Comparison of ENCODE assay signal across 8 mouse cellular contexts in the genomic region with DNA sequence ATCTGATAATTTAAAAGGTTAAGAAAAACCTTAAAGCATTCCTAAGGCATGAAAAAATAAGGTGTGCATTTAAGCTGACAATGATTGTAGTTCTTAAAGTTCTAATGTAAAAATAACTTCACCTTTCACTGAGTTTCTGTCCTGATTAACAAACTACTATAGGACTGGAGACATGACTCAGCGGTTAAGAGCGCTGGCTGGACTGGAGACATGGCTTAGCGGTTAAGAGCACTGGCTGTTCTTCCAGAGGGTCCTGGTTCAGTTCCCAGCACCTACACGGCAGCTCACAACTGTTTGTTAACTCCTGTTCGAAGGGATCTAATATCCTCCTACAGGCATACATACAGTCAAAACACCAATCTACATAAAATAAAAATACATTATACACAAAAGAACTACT. TPM values are rescaled to one million over a fixed set of nuclear protein-coding genes. Genes with fewer than 3 reads are reported as not detected.
DNase-seq lines count a peak whose midpoint lies in the region; ATAC-seq and TF ChIP-seq lines count a peak whose summit lies in the region.

No protein-coding gene starts in this region.

- 70% methylated on average over 5 of the region's 5 CpGs for WGBS in heart, adult 2 months
- 87% methylated on average over 5 of the region's 5 CpGs for WGBS in hindbrain, embryonic 12.5 days
- WGBS in macrophage (ENCODE audit: missing documents): 64% methylated on average over 4 of the region's 5 CpGs

- TF ChIP-seq POLR2A in heart, adult 2 months (IDR thresholded peaks at IDR 0.05; ENCODE audit: insufficient read depth, low read depth, low read length): no peak
- TF ChIP-seq POLR2A in ES-Bruce4 (IDR thresholded peaks at IDR 0.05; ENCODE audit: insufficient read depth, low read length): no peak

- peak overlapping the region; percentile 90 for H3K4me2 ChIP-seq in hindbrain, embryonic 12.5 days (replicated peaks)

- 0 out of 2 replicates have a peak, but pooled peaks cover 1% of the 10 kb centered on the region for H3K79me2 ChIP-seq in heart, adult 2 months (replicated peaks; ENCODE audit: control insufficient read depth, insufficient read depth, low read length)
- H3K79me2 ChIP-seq in macrophage (ENCODE audit: inconsistent target): peaks cover 56% of the 10 kb centered on the region

- no peaks in the 10 kb centered on the region for H3K36me3 ChIP-seq in heart, adult 2 months (ENCODE audit: control insufficient read depth, insufficient read depth, low read length)
- H3K36me3 ChIP-seq in ES-Bruce4 (ENCODE audit: control insufficient read depth, insufficient read depth, low read length, poor library complexity, severe bottlenecking) (peaks cover 26% of the 10 kb centered on the region), macrophage (ENCODE audit: inconsistent target) (peaks cover 17% of the 10 kb centered on the region)
- H3K36me3 ChIP-seq in hindbrain, embryonic 12.5 days: peaks cover 23% of the 10 kb centered on the region

- TF ChIP-seq CTCF in heart, adult 2 months (IDR thresholded peaks at IDR 0.05): no peak
- TF ChIP-seq CTCF in ES-Bruce4 (IDR thresholded peaks at IDR 0.05; ENCODE audit: low read depth, low read length): no peak

- no peak overlapping the region; the same call in 1 of the 2 replicates for H3K27ac ChIP-seq in heart, adult 2 months
- H3K27ac ChIP-seq in ES-Bruce4 (ENCODE audit: insufficient read depth, low read length): no peak overlapping the region
- H3K27ac ChIP-seq in hindbrain, embryonic 12.5 days: no peak overlapping the region
- H3K27ac ChIP-seq in macrophage: no peak overlapping the region

- no peak for ATAC-seq in hindbrain, embryonic 12.5 days (ENCODE audit: low FRiP score)

- DNase-seq in heart, adult 2 months: no peak
- no peak for DNase-seq in heart, adult 18-20 months
- DNase-seq in adrenal gland, adult 8-10 months: no peak
- no peak for DNase-seq in left cerebral cortex, postnatal 36 days (ENCODE audit: low spot score in 2 of 2)
- DNase-seq in right cerebral cortex, postnatal 25 days: no peak

- no peaks in the 10 kb centered on the region for H3K27me3 ChIP-seq in heart, adult 2 months (ENCODE audit: control insufficient read depth, insufficient read depth, low read length)
- H3K27me3 ChIP-seq in ES-Bruce4 (ENCODE audit: control insufficient read depth, insufficient read depth, low read length, poor library complexity, severe bottlenecking): no peaks in the 10 kb centered on the region
- H3K27me3 ChIP-seq in hindbrain, embryonic 12.5 days: no peaks in the 10 kb centered on the region

- H3K9ac ChIP-seq in heart, adult 2 months (ENCODE audit: low read depth, low read length): no peak overlapping the region
- H3K9ac ChIP-seq in ES-Bruce4 (ENCODE audit: low read depth, poor library complexity, severe bottlenecking): peak overlapping the region; percentile 80; the same call in 1 of the 2 replicates
- no peak overlapping the region; the same call in 1 of the 2 replicates for H3K9ac ChIP-seq in hindbrain, embryonic 12.5 days

- no peak for TF ChIP-seq EP300 in heart, adult 2 months (IDR thresholded peaks at IDR 0.05; ENCODE audit: insufficient read depth, low read depth, low read length)
- no peak for TF ChIP-seq EP300 in ES-Bruce4 (IDR thresholded peaks at IDR 0.05; ENCODE audit: insufficient read depth, low read depth, low read length)

- H3K4me3 ChIP-seq in heart, adult 2 months: peak overlapping the region; percentile 92
- H3K4me3 ChIP-seq in ES-Bruce4 (ENCODE audit: low read depth, low read length) (peak overlapping the region; percentile 21), macrophage (ENCODE audit: inconsistent target) (peak overlapping the region; percentile 91)
- 0 out of 2 replicates have a peak overlapping the region, but pooled peaks have one; percentile 97 for H3K4me3 ChIP-seq in hindbrain, embryonic 12.5 days

- no peaks in the 10 kb centered on the region for H3K9me3 ChIP-seq in ES-Bruce4 (replicated peaks; ENCODE audit: control insufficient read depth, insufficient read depth, low read length, poor library complexity, severe bottlenecking)
- no peaks in the 10 kb centered on the region for H3K9me3 ChIP-seq in hindbrain, embryonic 12.5 days (replicated peaks)

- intact Hi-C loops in heart, adult 2 months (cut with DNase I): no loop called here
- intact Hi-C loops in left cerebral cortex, postnatal 36 days (cut with DNase I): loop anchor here (5.0 kb wide), 1 partner anchor 235 kb away; no protein-coding TSS in a partner anchor

- H3K4me1 ChIP-seq in heart, adult 2 months (ENCODE audit: control insufficient read depth, insufficient read depth, low read length): peaks cover 4% of the 10 kb centered on the region
- H3K4me1 ChIP-seq in ES-Bruce4 (ENCODE audit: control insufficient read depth, insufficient read depth, low read length): peaks cover 2% of the 10 kb centered on the region
- peaks cover 18% of the 10 kb centered on the region for H3K4me1 ChIP-seq in hindbrain, embryonic 12.5 days

RNA-seq across cellular contexts. Expression of a gene that starts 1.2 kb away (rescaled TPM):
- 10 to 100 TPM; 26.7 to 27.5 TPM for total RNA-seq in heart, adult 2 months (2021)
- polyA plus RNA-seq in heart, adult 2 months (2012; rRNA removed): 21.2 and 22.5 TPM in 2 replicates
- 10 to 100 TPM; 25.7 to 26.5 TPM for total RNA-seq in heart, adult 18-20 months (2021)
- 79.0 and 79.4 TPM in 2 replicates for polyA plus RNA-seq in ES-Bruce4 (2011; ENCODE audit: insufficient read depth, insufficient read length, low read depth, missing spikeins)
- polyA plus RNA-seq in hindbrain, embryonic 12.5 days (2016; fragmentation: Nextera tagmentation; extraction: Ambion mirVana): 67.9 and 73.9 TPM in 2 replicates
- total RNA-seq in macrophage (2018; cell fraction: chromatin; rRNA removed): 10 to 100 TPM; 17.3 to 59.1 (median 39.1) TPM
- total RNA-seq in macrophage (2018; cell fraction: cytosol; rRNA removed): 10 to 100 TPM; 23.5 to 33.5 (median 26.5) TPM
- 10 to 100 TPM; 20.5 to 42.4 (median 31.0) TPM for total RNA-seq in macrophage (2018; cell fraction: nucleus; rRNA removed)
- polyA plus RNA-seq in macrophage (2018): 24.8 to 43.7 TPM (median 26.7 TPM) in 3 replicates
- 10 to 100 TPM; 55.7 to 64.6 (median 57.4) TPM for total RNA-seq in adrenal gland, adult 8-10 months (2022)
- total RNA-seq in left cerebral cortex, postnatal 36 days (2021): 10 to 100 TPM; 41.3 to 44.2 TPM

RNA-seq across cellular contexts. Expression of a gene that starts 14.1 kb away (rescaled TPM):
- total RNA-seq in heart, adult 2 months (2021): 100 to 1,000 TPM; 165 to 179 TPM
- polyA plus RNA-seq in heart, adult 2 months (2012; rRNA removed): 136 and 180 TPM in 2 replicates
- 100 to 1,000 TPM; 180 to 185 TPM for total RNA-seq in heart, adult 18-20 months (2021)
- polyA plus RNA-seq in ES-Bruce4 (2011; ENCODE audit: insufficient read depth, insufficient read length, low read depth, missing spikeins): 111 and 112 TPM in 2 replicates
- polyA plus RNA-seq in hindbrain, embryonic 12.5 days (2016; fragmentation: Nextera tagmentation; extraction: Ambion mirVana): 139 and 148 TPM in 2 replicates
- 10 to 100 TPM in 12 of 26 experiments, 1 to 10 TPM in 14; 3.5 to 28.7 (median 9.6) TPM for total RNA-seq in macrophage (2018; cell fraction: chromatin; rRNA removed)
- total RNA-seq in macrophage (2018; cell fraction: cytosol; rRNA removed): 100 to 1,000 TPM; 130 to 190 (median 169) TPM
- total RNA-seq in macrophage (2018; cell fraction: nucleus; rRNA removed): 10 to 100 TPM; 15.1 to 95.1 (median 42.2) TPM
- polyA plus RNA-seq in macrophage (2018): 94.0 to 197 TPM (median 189 TPM) in 3 replicates
- total RNA-seq in adrenal gland, adult 8-10 months (2022): 100 to 1,000 TPM; 108 to 169 (median 133) TPM
- 10 to 100 TPM; 57.9 to 60.8 TPM for total RNA-seq in left cerebral cortex, postnatal 36 days (2021)

Comparison
In these comparisons a context has a peak if more than half of its experiments do, and no peak if none do; other contexts are left out.
1. H3K4me3 ChIP-seq: peak in every context shown above with its lines; median percentile 97 in hindbrain, embryonic 12.5 days; 92 in heart, adult 2 months; 91 in macrophage; 21 in ES-Bruce4.